Mouse (Mus musculus): Measurements from ENCODE around the gene Adcy4. TPM values are rescaled to one million over a fixed set of nuclear protein-coding genes. Genes with fewer than 3 reads are reported as not detected.

The Adcy4 gene
- total RNA-seq, 1 experiment from 2014 or later, result 14.3 TPM

Other genes with a start within 250 kb of the Adcy4 start
- 35.1 and 42.8 TPM in 2 replicates for gene Pck2, start 243.8 kb downstream of the Adcy4 start, total RNA-seq (2021)
- 99.9 and 118 TPM in 2 replicates for gene Dcaf11, start 224.1 kb downstream of the Adcy4 start, total RNA-seq (2021)
- gene A730061H03Rik, start 223.7 kb downstream of the Adcy4 start, total RNA-seq (2021), result 1.2 TPM in 1 of 2 replicates, not detected in the other
- gene Fitm1, start 208.5 kb downstream of the Adcy4 start, total RNA-seq (2021), result 0.79 and 2.1 TPM in 2 replicates
- 316 and 330 TPM in 2 replicates for gene Psme1, start 206.0 kb downstream of the Adcy4 start, total RNA-seq (2021)
- gene Emc9, start 198.8 kb downstream of the Adcy4 start, total RNA-seq (2021), result 37.5 and 45.2 TPM in 2 replicates
- gene Psme2, start 193.0 kb downstream of the Adcy4 start, total RNA-seq (2021), result 349 and 376 TPM in 2 replicates
- 24.8 and 37.7 TPM in 2 replicates for gene Rnf31, start 192.4 kb downstream of the Adcy4 start, total RNA-seq (2021)
- 12.9 and 16.7 TPM in 2 replicates for gene Irf9, start 180.5 kb downstream of the Adcy4 start, total RNA-seq (2021)
- 4.4 and 6.9 TPM in 2 replicates for gene Rec8, start 166.1 kb downstream of the Adcy4 start, total RNA-seq (2021)
- 78.2 and 105 TPM in 2 replicates for gene Ipo4, start 148.1 kb downstream of the Adcy4 start, total RNA-seq (2021)
- 2.4 and 3.9 TPM in 2 replicates for gene Gm49378, start 146.2 kb downstream of the Adcy4 start, total RNA-seq (2021)
- 68.4 and 78.5 TPM in 2 replicates for gene Tm9sf1, start 140.3 kb downstream of the Adcy4 start, total RNA-seq (2021)
- gene Tssk4, start 133.9 kb downstream of the Adcy4 start, total RNA-seq (2021), result 1.9 and 3.1 TPM in 2 replicates
- 50.4 and 60.3 TPM in 2 replicates for gene Mdp1, start 123.6 kb downstream of the Adcy4 start, total RNA-seq (2021)
- gene Gmpr2, start 112.2 kb downstream of the Adcy4 start, total RNA-seq (2021), result 24.0 and 25.8 TPM in 2 replicates
- gene Nedd8, start 112.0 kb downstream of the Adcy4 start, total RNA-seq (2021), result 297 and 307 TPM in 2 replicates
- gene Tinf2, start 102.3 kb downstream of the Adcy4 start, total RNA-seq (2021), result 26.1 and 27.4 TPM in 2 replicates
- gene Tgm1, start 70.2 kb downstream of the Adcy4 start, total RNA-seq (2021), result 0.74 and 2.3 TPM in 2 replicates
- 19.5 and 21.1 TPM in 2 replicates for gene Rabggta, start 61.8 kb downstream of the Adcy4 start, total RNA-seq (2021)
- gene Dhrs1, start 38.4 kb downstream of the Adcy4 start, total RNA-seq (2021), result 81.5 and 93.6 TPM in 2 replicates
- 15.9 and 16.2 TPM in 2 replicates for gene Nop9, start 38.4 kb downstream of the Adcy4 start, total RNA-seq (2021)
- 1.7 and 22.1 TPM in 2 replicates for gene Cideb, start 25.6 kb downstream of the Adcy4 start, total RNA-seq (2021)
- gene Ltb4r2, start 22.7 kb downstream of the Adcy4 start, total RNA-seq (2021), result 0.11 and 0.37 TPM in 2 replicates
- gene Ltb4r1, start 18.1 kb downstream of the Adcy4 start, total RNA-seq (2021), result 0.48 and 0.71 TPM in 2 replicates
- 5.2 and 7.8 TPM in 2 replicates for gene Ripk3, start 4.8 kb upstream of the Adcy4 start, total RNA-seq (2021)
- gene Nfatc4, start 39.0 kb upstream of the Adcy4 start, total RNA-seq (2021), result 23.8 and 31.2 TPM in 2 replicates
- 14.1 and 18.8 TPM in 2 replicates for gene Nynrin, start 69.9 kb upstream of the Adcy4 start, total RNA-seq (2021)
- gene Cbln3, start 100.3 kb upstream of the Adcy4 start, total RNA-seq (2021), result 0.11 and 0.34 TPM in 2 replicates
- gene Khnyn, start 100.9 kb upstream of the Adcy4 start, total RNA-seq (2021), result 19.2 and 23.8 TPM in 2 replicates
- 83.3 and 100 TPM in 2 replicates for gene Sdr39u1, start 116.2 kb upstream of the Adcy4 start, total RNA-seq (2021)
- gene Cma1, start 160.6 kb upstream of the Adcy4 start, total RNA-seq (2021), result 4.3 and 5.9 TPM in 2 replicates
- 0.70 TPM in 1 of 2 replicates, not detected in the other for gene Cma2, start 166.9 kb upstream of the Adcy4 start, total RNA-seq (2021)
- not detected in 2 replicates for gene Mcpt1, start 233.9 kb upstream of the Adcy4 start, total RNA-seq (2021)
- gene Mcpt9, start 246.4 kb upstream of the Adcy4 start, total RNA-seq (2021), result not detected in 2 replicates

All from adrenal gland, postnatal 14 days (tissue).